Mouse (Mus musculus) kidney, embryonic 16.5 days (tissue): ENCODE data around the gene Gabrb3. TPM values are rescaled to one million over a fixed set of nuclear protein-coding genes. Genes with fewer than 3 reads are reported as not detected.

ENCODE experiments used
- ATAC-seq: fragments of 200-750 bp; cut with Nextera tagmentation; 2 replicates; pipeline ENCODE4 v1.8.0; 2017; ENCODE audit warnings: moderate TSS enrichment; ENCODE audit not compliant: low FRiP score, low TSS enrichment
- H3K27ac ChIP-seq: fragments of 300-500 bp; sonication (generic); 2 replicates; pipeline ENCODE4 v1.5.1; 2014; ENCODE audit warnings: low read length
- H3K27me3 ChIP-seq: fragments of 300-500 bp; sonication (generic); 2 replicates; pipeline ENCODE4 v1.6.1; 2014; ENCODE audit warnings: low read length, control low read depth, mixed read lengths; ENCODE audit not compliant: insufficient read depth
- H3K36me3 ChIP-seq: fragments of 300-500 bp; sonication (generic); 2 replicates; pipeline ENCODE4 v1.6.1; 2014; ENCODE audit warnings: low read length, control low read depth, mixed read lengths; ENCODE audit not compliant: insufficient read depth
- H3K4me1 ChIP-seq: fragments of 300-500 bp; sonication (generic); 2 replicates; pipeline ENCODE4 v1.6.1; 2014; ENCODE audit warnings: low read length, control low read depth, mixed read lengths; ENCODE audit not compliant: insufficient read depth
- H3K4me2 ChIP-seq: fragments of 300-500 bp; sonication (generic); replicated peaks from 2 replicates; pipeline ENCODE4 v1.6.1; 2014; ENCODE audit warnings: low read depth, low read length
- H3K4me3 ChIP-seq: fragments of 300-500 bp; sonication (generic); 2 replicates; pipeline ENCODE4 v1.5.1; 2014; ENCODE audit warnings: mild to moderate bottlenecking, low read length
- H3K9ac ChIP-seq: fragments of 300-500 bp; sonication (generic); replicated peaks from 2 replicates; pipeline ENCODE4 v1.6.1; 2014; ENCODE audit warnings: low read length
- H3K9me3 ChIP-seq: fragments of 300-500 bp; sonication (generic); 2 replicates; pipeline ENCODE4 v1.6.1; 2016; ENCODE audit warnings: low read length, control low read depth
- WGBS: fragments of 180-500 bp; shearing (Covaris S2); extraction: QIAGEN DNeasy Blood & Tissue Kit; methylation state at CpG from one replicate; pipeline ENCODE4 v1.1.7; 2014; 5-methylcytosine and 5-hydroxymethylcytosine counted together
- polyA plus RNA-seq: library from polyadenylated mRNA; unstranded; fragments of >200 nt; fragmentation: Nextera tagmentation; extraction: Ambion mirVana; gene quantifications from 2 replicates; pipeline ENCODE4 v1.2.1, GENCODE M21; 2015

The Gabrb3 gene
- polyA plus RNA-seq, 1 experiment from 2014 or later: 1.0 TPM

DNA sequence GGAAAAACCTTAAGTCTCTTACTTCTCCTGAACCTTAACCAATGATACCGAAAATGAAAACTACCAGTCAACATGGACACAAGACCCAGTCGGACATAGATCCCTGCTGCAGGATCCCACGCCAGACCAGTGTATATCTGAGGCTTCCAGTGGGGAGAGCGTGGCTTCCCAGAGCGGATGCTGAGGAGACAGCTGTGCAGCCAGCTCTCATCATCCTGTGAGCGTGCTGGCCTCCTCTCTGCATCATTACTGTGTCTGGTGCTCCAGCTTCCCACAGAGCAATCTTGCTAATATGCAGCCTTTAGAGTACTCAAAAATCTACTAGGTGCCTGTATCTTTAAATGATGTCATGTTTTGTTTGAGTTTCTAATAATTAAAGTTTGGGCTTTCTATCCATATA, 257.9 kb downstream of the Gabrb3 start:
- WGBS: 84% methylated on average over 6 of the region's 6 CpGs
- H3K4me2 ChIP-seq: no peak overlapping the region
- H3K27me3 ChIP-seq: no peaks in the 10 kb centered on the region
- no peak overlapping the region for H3K4me3 ChIP-seq
- no peak for ATAC-seq
- H3K27ac ChIP-seq: no peak overlapping the region
- H3K9me3 ChIP-seq: no peaks in the 10 kb centered on the region
- H3K36me3 ChIP-seq: no peaks in the 10 kb centered on the region
- no peak overlapping the region for H3K9ac ChIP-seq
- H3K4me1 ChIP-seq: no peaks in the 10 kb centered on the region

- Histone ChIP-seq H3K4me2 (no peak overlapping the region), H3K4me1 (no peaks in the 10 kb centered on the region), H3K4me3 (no peak overlapping the region), H3K36me3 (no peaks in the 10 kb centered on the region), H3K27ac (no peak overlapping the region), H3K9ac (no peak overlapping the region), H3K27me3 (no peaks in the 10 kb centered on the region), H3K9me3 (no peaks in the 10 kb centered on the region)
- ATAC-seq: no peak
- WGBS: 47% methylated on average over 4 of the region's 4 CpGs
Observed at GRCm38 (mm10) chr7:57689836-57690235, 270.3 kb downstream of the Gabrb3 start.

- H3K9ac ChIP-seq: no peak overlapping the region
- no peak overlapping the region for H3K4me3 ChIP-seq
- H3K36me3 ChIP-seq: no peaks in the 10 kb centered on the region
- 83% methylated on average over 7 of the region's 7 CpGs for WGBS
- no peaks in the 10 kb centered on the region for H3K27me3 ChIP-seq
- no peak for ATAC-seq
- no peak overlapping the region for H3K27ac ChIP-seq
- H3K4me2 ChIP-seq: no peak overlapping the region
- no peaks in the 10 kb centered on the region for H3K4me1 ChIP-seq
- no peaks in the 10 kb centered on the region for H3K9me3 ChIP-seq
Observed at GRCm38 (mm10) chr7:57700370-57700769, 280.9 kb downstream of the Gabrb3 start.

DNA sequence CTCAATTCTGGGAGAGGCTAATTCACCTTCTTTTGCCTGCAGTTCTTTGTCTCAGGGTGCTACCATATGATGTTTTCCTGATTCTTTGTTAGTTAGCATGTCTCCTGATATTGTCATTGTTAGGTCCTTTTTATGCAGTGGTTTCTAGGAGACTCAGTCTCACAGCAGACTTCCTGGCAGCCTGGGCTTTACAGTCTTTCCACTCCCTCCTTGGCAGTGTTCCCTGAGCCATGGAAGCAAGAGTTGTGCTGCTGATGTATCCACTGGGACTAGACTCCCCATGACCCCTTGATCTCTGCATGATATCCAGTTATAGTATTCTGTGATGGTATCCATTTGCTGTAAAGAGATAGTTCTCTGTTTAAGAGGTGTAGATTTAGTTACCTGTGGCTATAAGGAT, 281.6 kb downstream of the Gabrb3 start:
- H3K27ac ChIP-seq: no peak overlapping the region
- no peaks in the 10 kb centered on the region for H3K4me1 ChIP-seq
- H3K9ac ChIP-seq: no peak overlapping the region
- no peaks in the 10 kb centered on the region for H3K36me3 ChIP-seq
- H3K4me3 ChIP-seq: no peak overlapping the region
- no peak overlapping the region for H3K4me2 ChIP-seq
- no peaks in the 10 kb centered on the region for H3K27me3 ChIP-seq
- ATAC-seq: no peak
- H3K9me3 ChIP-seq: no peaks in the 10 kb centered on the region

GRCm38 (mm10) chr7:57703580-57703979, 284.1 kb downstream of the Gabrb3 start:
- 45% methylated on average over 1 of the region's 1 CpGs for WGBS
- Histone ChIP-seq H3K27me3 (no peaks in the 10 kb centered on the region), H3K9ac (no peak overlapping the region), H3K4me3 (no peak overlapping the region), H3K4me1 (no peaks in the 10 kb centered on the region), H3K4me2 (no peak overlapping the region), H3K27ac (no peak overlapping the region), H3K9me3 (no peaks in the 10 kb centered on the region), H3K36me3 (no peaks in the 10 kb centered on the region)
- no peak for ATAC-seq

GRCm38 (mm10) chr7:57706092-57706491, 286.6 kb downstream of the Gabrb3 start:
- WGBS: 95% methylated on average over 6 of the region's 6 CpGs
- Histone ChIP-seq H3K9ac (no peak overlapping the region), H3K27ac (no peak overlapping the region), H3K4me1 (no peaks in the 10 kb centered on the region), H3K36me3 (no peaks in the 10 kb centered on the region), H3K4me3 (no peak overlapping the region), H3K9me3 (no peaks in the 10 kb centered on the region), H3K27me3 (no peaks in the 10 kb centered on the region), H3K4me2 (no peak overlapping the region)
- ATAC-seq: no peak

DNA sequence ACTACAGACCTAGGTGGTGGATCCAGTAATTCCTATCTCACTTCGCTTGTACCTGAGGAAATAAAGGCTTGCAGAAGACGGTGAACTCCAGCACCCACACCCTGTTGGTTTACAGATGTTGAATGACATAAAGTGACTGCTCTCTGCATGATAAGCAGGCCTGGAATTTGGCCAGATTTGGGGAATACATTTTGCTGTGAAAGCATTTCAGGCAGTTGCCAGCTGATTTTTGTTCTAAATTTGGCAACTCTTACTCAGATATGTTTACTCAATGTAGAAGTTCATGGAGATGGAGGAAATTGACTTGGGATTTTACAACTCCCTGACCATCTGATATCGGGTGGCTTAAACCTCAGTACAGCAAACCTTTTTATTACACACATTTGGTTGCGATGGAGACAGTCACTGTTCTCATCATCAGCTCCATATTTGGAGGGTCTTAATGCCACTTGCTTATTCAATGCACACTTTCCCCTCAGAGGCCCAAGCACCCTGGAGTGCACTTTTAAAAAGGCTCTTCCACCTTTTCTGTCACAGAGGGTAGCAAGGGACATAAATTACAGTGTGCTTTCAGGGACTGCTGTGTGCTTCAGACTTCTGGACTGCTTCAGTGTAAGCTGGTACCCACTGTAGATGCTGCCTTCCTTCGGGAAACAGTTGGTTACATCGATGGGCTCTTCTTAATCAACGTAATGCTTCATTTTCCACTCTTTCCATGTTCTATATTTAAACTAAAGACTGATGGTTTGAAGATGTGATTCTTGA, 287.7 kb downstream of the Gabrb3 start:
- 78% methylated on average over 7 of the region's 7 CpGs for WGBS
- ATAC-seq: no peak

GRCm38 (mm10) chr7:57711709-57712108, 292.2 kb downstream of the Gabrb3 start:
- Histone ChIP-seq H3K4me2 (no peak overlapping the region), H3K9ac (no peak overlapping the region), H3K4me1 (no peaks in the 10 kb centered on the region), H3K27ac (no peak overlapping the region), H3K9me3 (no peaks in the 10 kb centered on the region), H3K4me3 (no peak overlapping the region), H3K36me3 (no peaks in the 10 kb centered on the region), H3K27me3 (no peaks in the 10 kb centered on the region)
- no peak for ATAC-seq

More for the DNA sequence above, 287.7 kb downstream of the Gabrb3 start:
- no peaks in the 10 kb centered on the region for H3K9me3 ChIP-seq
- H3K27ac ChIP-seq: no peak overlapping the region
- no peaks in the 10 kb centered on the region for H3K36me3 ChIP-seq
- no peak overlapping the region for H3K4me3 ChIP-seq
- no peak overlapping the region for H3K4me2 ChIP-seq
- H3K27me3 ChIP-seq: no peaks in the 10 kb centered on the region
- H3K4me1 ChIP-seq: no peaks in the 10 kb centered on the region
- no peak overlapping the region for H3K9ac ChIP-seq

DNA sequence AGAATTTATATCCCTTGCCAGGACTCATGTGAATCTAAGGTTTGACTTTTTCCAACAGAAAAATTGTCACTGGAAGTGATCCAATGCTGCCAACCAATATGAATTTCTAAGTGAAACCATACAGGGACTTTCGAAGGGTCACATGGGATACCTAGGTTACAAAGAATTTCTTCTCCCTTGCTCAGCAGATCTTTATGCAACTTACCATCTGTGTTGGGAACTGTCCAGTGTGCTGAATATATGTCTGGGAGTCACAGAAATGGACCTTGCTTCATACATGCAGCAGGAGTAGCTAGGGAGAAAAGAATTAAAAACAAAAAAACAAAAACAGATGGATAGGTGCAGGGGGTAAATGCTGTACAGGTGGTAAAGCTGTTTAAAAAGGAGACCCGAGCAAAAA, 327.3 kb downstream of the Gabrb3 start:
- no peak overlapping the region for H3K9ac ChIP-seq
- no peaks in the 10 kb centered on the region for H3K36me3 ChIP-seq
- no peaks in the 10 kb centered on the region for H3K4me1 ChIP-seq
- H3K4me3 ChIP-seq: no peak overlapping the region
- 79% methylated on average over 2 of the region's 2 CpGs for WGBS
- ATAC-seq: no peak
- H3K27ac ChIP-seq: no peak overlapping the region
- no peaks in the 10 kb centered on the region for H3K27me3 ChIP-seq
- no peaks in the 10 kb centered on the region for H3K9me3 ChIP-seq
- no peak overlapping the region for H3K4me2 ChIP-seq

- Histone ChIP-seq H3K4me2 (no peak overlapping the region), H3K9me3 (no peaks in the 10 kb centered on the region), H3K27me3 (no peaks in the 10 kb centered on the region), H3K9ac (no peak overlapping the region), H3K4me1 (no peaks in the 10 kb centered on the region), H3K36me3 (no peaks in the 10 kb centered on the region), H3K27ac (no peak overlapping the region), H3K4me3 (no peak overlapping the region)
- no peak for ATAC-seq
- WGBS: 70% methylated on average over 5 of the region's 5 CpGs
Observed at GRCm38 (mm10) chr7:57760466-57760865, 341.0 kb downstream of the Gabrb3 start.
